Mouse (Mus musculus): Measurements from ENCODE around the gene Hkdc1.
A peak's percentile ranks its signal among the peaks of the same experiment; 100 is the strongest.

GRCm38 (mm10) chr10:62342512-62342911 is 79.8 kb downstream of the Hkdc1 start:
- TF ChIP-seq CTCF (IDR thresholded peaks at IDR 0.05; ENCODE audit: low read depth) (peak; percentile 36; the same call in 1 of the 2 replicates), EP300 (IDR thresholded peaks at IDR 0.05; ENCODE audit: low read depth) (peak; percentile 94)
